Mouse (Mus musculus): ENCODE data around the gene Habp2.
"Not testable (repeated sequence)": the region's sequence is repeated elsewhere in the genome, so short reads cannot be mapped to it uniquely, and the experiment has no call there.

Habp2 gene

GRCm38 (mm10) chr19:56357374-56357708, 70.4 kb downstream of the Habp2 start:
- DNase-seq (ENCODE audit: low spot score in 2 of 2): not testable (repeated sequence)

- DNase-seq (ENCODE audit: low spot score in 2 of 2): no peak
Observed at GRCm38 (mm10) chr19:56358890-56359289, 72.0 kb downstream of the Habp2 start.

- no peak for DNase-seq (ENCODE audit: low spot score in 2 of 2)
Observed at GRCm38 (mm10) chr19:56363721-56364460, 77.0 kb downstream of the Habp2 start.

GRCm38 (mm10) chr19:56364563-56364962, 77.6 kb downstream of the Habp2 start:
- no peak for DNase-seq (ENCODE audit: low spot score in 2 of 2)

GRCm38 (mm10) chr19:56366168-56366567, 79.2 kb downstream of the Habp2 start:
- no peak for DNase-seq (ENCODE audit: low spot score in 2 of 2)

GRCm38 (mm10) chr19:56366625-56367024, 79.7 kb downstream of the Habp2 start:
- no peak for DNase-seq (ENCODE audit: low spot score in 2 of 2)

GRCm38 (mm10) chr19:56367778-56368177, 80.8 kb downstream of the Habp2 start:
- DNase-seq (ENCODE audit: low spot score in 2 of 2): peak; percentile 14 to 39

GRCm38 (mm10) chr19:56368912-56369311, 82.0 kb downstream of the Habp2 start:
- no peak for DNase-seq (ENCODE audit: low spot score in 2 of 2)

Data from frontal cortex, postnatal 36 days (tissue).